Mouse (Mus musculus) G1E (cell line): ENCODE data around the gene Itpr3. TPM values are rescaled to one million over a fixed set of nuclear protein-coding genes. Genes with fewer than 3 reads are reported as not detected.

Source experiments
- ATAC-seq: 2 replicates; pipeline ENCODE4 v1.8.0; 2016; ENCODE audit warnings: mild to moderate bottlenecking; ENCODE audit not compliant: insufficient number of reproducible peaks, poor library complexity, low FRiP score, severe bottlenecking; ENCODE audit errors: extremely low read depth
- DNase-seq: peaks from one replicate; pipeline ENCODE4 v3.0.0; 2012; ENCODE audit warnings: low spot score
- H3K27me3 ChIP-seq: 2 replicates; pipeline ENCODE4 v1.6.1; 2012; ENCODE audit warnings: mild to moderate bottlenecking, low read length, inconsistent platforms; ENCODE audit not compliant: insufficient read depth
- H3K36me3 ChIP-seq: replicated peaks from 2 replicates; pipeline ENCODE3; 2012; ENCODE audit warnings: mild to moderate bottlenecking, inconsistent platforms
- H3K4me1 ChIP-seq: 2 replicates; pipeline ENCODE4 v1.6.1; 2012; ENCODE audit warnings: low read depth, low read length, inconsistent platforms, mixed read lengths; ENCODE audit not compliant: insufficient read depth
- H3K4me3 ChIP-seq: 2 replicates; pipeline ENCODE4 v1.5.1; 2012; ENCODE audit warnings: low read depth, mild to moderate bottlenecking, inconsistent platforms, low read length, moderate library complexity, mixed read lengths
- H3K9me3 ChIP-seq: replicated peaks from 2 replicates; pipeline ENCODE4 v1.6.1; 2012; ENCODE audit warnings: inconsistent platforms
- CTCF ChIP-seq: IDR thresholded peaks from 2 replicates; pipeline ENCODE4 v1.5.1; 2012; ENCODE audit warnings: low read depth, low read length, inconsistent platforms, mixed read lengths
- GATA1 ChIP-seq: IDR thresholded peaks from 2 replicates; pipeline ENCODE4 v1.6.1; 2012; ENCODE audit warnings: borderline replicate concordance, low read length, inconsistent platforms, mixed read lengths
- GATA2 ChIP-seq: IDR thresholded peaks from 2 replicates; pipeline ENCODE4 v1.6.1; 2012; ENCODE audit warnings: low read depth, low read length, inconsistent platforms, borderline replicate concordance
- POLR2AphosphoS5 ChIP-seq: IDR thresholded peaks from 2 replicates; pipeline ENCODE4 v1.6.1; 2012; ENCODE audit warnings: low read depth, low read length, inconsistent platforms; ENCODE audit not compliant: insufficient replicate concordance
- TAL1 ChIP-seq: conservative IDR thresholded peaks from 2 replicates; pipeline ENCODE4 v1.6.1; 2012; ENCODE audit warnings: low read depth, low read length, inconsistent platforms, mixed read lengths
- polyA plus RNA-seq: library from polyadenylated mRNA; stranded (reverse); fragments of >175 nt; gene quantifications from 2 replicates; pipeline ENCODE4 v1.2.3, GENCODE M21; 2012
- total RNA-seq, 2 experiments: library from RNA; stranded (forward) in 1 of 2; stranded (reverse) in 1 of 2; fragments of 200-1000 nt in 1 of 2; fragments of >200 nt in 1 of 2; fragmentation: Nextera tagmentation in 1 of 2; gene quantifications; 2 replicates each; pipeline ENCODE4 v1.2.3; 2014 to 2017

Itpr3 gene
- total and polyA plus RNA-seq, 3 experiments, result 3.2 to 6.9 (median 4.9) TPM

DNA sequence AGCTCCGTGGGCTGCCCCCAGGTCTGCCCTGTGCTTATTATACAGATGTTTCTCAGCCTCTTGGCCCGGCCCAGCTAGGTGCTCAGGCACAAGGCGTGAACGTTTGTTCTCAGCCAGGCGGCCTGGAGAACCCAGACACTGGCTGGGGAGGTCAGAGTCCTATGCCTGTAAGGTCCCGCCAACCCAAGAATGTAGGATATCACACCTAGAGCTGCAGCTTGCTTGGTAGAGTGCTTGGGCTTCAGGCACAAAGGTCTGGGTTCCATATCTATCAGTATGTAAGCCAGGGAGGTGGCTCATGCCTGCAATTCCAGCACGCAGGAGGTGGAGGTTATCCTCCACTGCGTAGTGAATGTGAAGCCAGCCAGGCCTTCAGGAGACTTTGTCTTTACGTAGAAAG, 33.0 kb downstream of the Itpr3 start:
- Histone ChIP-seq H3K36me3 (peaks cover 78% of the 10 kb centered on the region), H3K4me1 (no peaks in the 10 kb centered on the region; the same call in 1 of the 2 replicates), H3K9me3 (no peaks in the 10 kb centered on the region), H3K27me3 (peaks cover 3% of the 10 kb centered on the region; the same call in 1 of the 2 replicates), H3K4me3 (no peak overlapping the region)
- DNase-seq (no peak), ATAC-seq (no peak)
- TF ChIP-seq POLR2AphosphoS5 (no peak), GATA1 (no peak)

DNA sequence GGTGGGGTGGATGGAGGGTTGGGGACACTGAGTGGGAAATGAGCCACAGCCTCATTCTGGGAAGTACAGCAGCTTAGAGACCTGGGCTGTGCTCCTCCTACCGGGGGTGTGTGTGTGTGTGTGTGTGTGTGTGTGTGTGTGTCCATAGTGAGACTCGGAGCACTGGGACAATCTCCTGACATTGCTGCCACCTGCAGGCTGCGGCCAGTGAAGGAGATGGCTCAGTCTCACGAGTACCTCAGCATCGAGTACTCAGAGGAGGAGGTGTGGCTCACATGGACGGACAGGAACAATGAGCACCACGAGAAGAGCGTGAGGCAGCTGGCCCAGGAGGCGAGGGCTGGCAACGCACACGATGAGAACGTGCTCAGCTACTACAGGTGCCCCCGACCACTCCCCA, 38.6 kb downstream of the Itpr3 start:
- no peaks in the 10 kb centered on the region for H3K4me1 ChIP-seq
- TF ChIP-seq GATA2, result no peak
- TF ChIP-seq CTCF, result no peak
- TF ChIP-seq GATA1, result no peak
- TF ChIP-seq TAL1, result no peak
- TF ChIP-seq POLR2AphosphoS5, result no peak
- peaks cover 69% of the 10 kb centered on the region for H3K36me3 ChIP-seq
- H3K4me3 ChIP-seq, result no peak overlapping the region
- ATAC-seq (no peak), DNase-seq (no peak)
- H3K9me3 ChIP-seq, result no peaks in the 10 kb centered on the region
- peaks cover 5% of the 10 kb centered on the region; the same call in 1 of the 2 replicates for H3K27me3 ChIP-seq

DNA sequence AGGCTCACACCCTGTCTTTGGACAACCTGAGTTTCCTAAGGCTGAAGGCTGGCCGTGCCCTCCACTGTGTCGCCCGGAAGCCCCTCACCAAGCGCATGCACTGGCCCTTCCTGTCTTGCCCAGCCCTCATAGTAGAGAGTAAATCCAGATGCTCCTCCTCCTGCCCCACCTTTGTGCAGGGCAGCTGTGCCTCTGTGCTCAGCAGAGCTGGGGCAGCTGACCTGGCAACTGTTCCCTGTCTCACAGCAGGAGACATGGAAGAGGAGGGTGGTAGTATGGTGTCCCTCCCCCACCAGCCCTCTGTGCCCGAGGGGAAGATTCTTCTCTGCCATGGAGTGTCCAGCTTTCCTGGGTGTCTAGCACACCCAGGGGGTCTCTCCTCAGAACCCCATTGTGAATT, 44.6 kb downstream of the Itpr3 start:
- DNase-seq (no peak), ATAC-seq (no peak)
- Histone ChIP-seq H3K4me3 (no peak overlapping the region), H3K27me3 (peaks cover 12% of the 10 kb centered on the region; the same call in 1 of the 2 replicates), H3K36me3 (peaks cover 67% of the 10 kb centered on the region), H3K9me3 (no peaks in the 10 kb centered on the region; the same call in 1 of the 2 replicates), H3K4me1 (peaks cover 9% of the 10 kb centered on the region; the same call in 1 of the 2 replicates)
- TF ChIP-seq TAL1 (no peak), GATA1 (no peak), CTCF (no peak), POLR2AphosphoS5 (no peak), GATA2 (no peak)

DNA sequence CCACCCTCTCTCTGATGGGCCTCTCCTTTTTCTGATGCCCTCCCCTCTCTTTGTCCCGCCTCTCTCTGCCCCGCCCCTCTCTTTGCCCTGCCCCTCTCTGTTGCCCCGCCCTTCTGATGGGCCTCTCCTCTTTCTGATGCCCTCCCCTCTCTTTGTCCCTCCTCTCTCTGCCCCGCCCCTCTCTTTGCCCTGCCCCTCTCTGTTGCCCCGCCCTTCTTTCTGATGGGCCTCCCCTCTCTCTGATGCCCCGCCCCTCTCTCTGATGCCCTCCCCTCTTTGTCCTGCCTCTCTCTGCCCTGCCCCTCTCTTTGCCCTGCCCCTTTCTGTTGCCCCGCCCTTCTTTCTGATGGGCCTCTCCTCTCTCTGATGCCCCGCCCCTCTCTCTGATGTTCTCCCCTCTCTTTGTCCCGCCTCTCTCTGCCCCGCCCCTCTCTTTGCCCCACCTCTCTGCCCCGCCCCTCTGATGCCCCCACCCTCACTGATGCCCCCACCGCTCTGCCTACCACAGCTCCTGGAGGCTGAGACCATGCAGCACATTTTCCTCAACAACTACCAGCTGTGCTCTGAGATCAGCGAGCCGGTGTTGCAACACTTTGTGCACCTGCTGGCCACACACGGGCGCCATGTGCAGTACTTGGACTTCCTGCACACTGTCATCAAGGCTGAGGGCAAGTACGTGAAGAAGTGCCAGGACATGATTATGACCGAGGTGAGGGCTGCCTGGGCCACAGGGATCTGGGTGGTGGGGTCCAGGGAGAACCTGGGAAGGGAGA, 48.8 kb downstream of the Itpr3 start:
- Histone ChIP-seq H3K27me3 (peaks cover 20% of the 10 kb centered on the region; the same call in 1 of the 2 replicates), H3K9me3 (no peaks in the 10 kb centered on the region; the same call in 1 of the 2 replicates), H3K4me1 (peaks cover 9% of the 10 kb centered on the region; the same call in 1 of the 2 replicates), H3K36me3 (peaks cover 70% of the 10 kb centered on the region), H3K4me3 (no peak overlapping the region)
- no peak for ATAC-seq
- TF ChIP-seq TAL1, result no peak
- TF ChIP-seq POLR2AphosphoS5, result no peak
- no peak for TF ChIP-seq GATA1
- no peak for TF ChIP-seq CTCF
- no peak for TF ChIP-seq GATA2
- no peak for DNase-seq

DNA sequence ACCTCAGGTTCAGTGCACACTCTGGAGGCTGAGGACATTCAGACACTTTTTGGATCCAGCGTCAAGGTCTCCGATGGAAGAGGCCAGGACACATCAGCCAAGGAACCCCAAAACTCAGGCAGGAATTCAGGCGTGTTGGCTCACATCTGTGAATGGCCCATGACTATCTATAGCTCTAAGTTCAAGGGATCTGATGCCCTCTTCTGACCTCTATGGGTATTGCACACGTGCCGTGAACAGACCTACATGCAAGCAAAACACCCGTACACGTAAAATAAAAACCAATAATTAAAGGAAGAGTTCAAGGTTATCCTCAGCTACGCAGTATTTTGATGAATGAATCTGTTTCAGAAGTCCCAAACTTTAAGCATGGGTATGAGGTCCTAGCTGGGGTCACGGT, 49.6 kb downstream of the Itpr3 start:
- no peaks in the 10 kb centered on the region; the same call in 1 of the 2 replicates for H3K9me3 ChIP-seq
- peaks cover 70% of the 10 kb centered on the region for H3K36me3 ChIP-seq
- TF ChIP-seq TAL1, result no peak
- TF ChIP-seq CTCF, result 0 out of 2 replicates have a peak, but pooled peaks have one; percentile 14
- no peak for TF ChIP-seq POLR2AphosphoS5
- TF ChIP-seq GATA1, result no peak
- no peak for ATAC-seq
- no peak overlapping the region for H3K4me3 ChIP-seq
- H3K27me3 ChIP-seq, result peaks cover 12% of the 10 kb centered on the region; the same call in 1 of the 2 replicates
- H3K4me1 ChIP-seq, result peaks cover 9% of the 10 kb centered on the region; the same call in 1 of the 2 replicates
- DNase-seq, result no peak

DNA sequence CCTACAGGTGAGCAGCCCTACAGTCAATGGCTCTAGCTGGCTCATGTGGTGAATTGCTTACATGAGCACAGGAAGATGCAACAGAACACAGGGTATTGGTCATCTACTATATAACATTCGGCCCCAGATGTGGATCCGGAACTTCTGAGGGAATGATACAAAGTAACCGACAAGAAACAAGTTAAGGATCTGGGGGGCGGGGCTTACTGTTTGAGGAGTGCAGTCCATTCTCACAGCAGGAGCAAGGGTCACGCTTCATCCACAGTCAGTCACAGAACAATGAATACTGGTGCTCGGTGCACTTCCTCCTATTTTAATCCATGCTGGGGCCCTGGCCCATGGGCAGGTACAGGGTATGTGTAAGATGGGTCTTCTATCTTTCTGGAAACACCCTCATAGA, 50.8 kb downstream of the Itpr3 start:
- DNase-seq, result no peak
- Histone ChIP-seq H3K27me3 (peaks cover 8% of the 10 kb centered on the region; the same call in 1 of the 2 replicates), H3K36me3 (peaks cover 70% of the 10 kb centered on the region), H3K4me3 (no peak overlapping the region), H3K4me1 (peaks cover 4% of the 10 kb centered on the region; the same call in 1 of the 2 replicates), H3K9me3 (no peaks in the 10 kb centered on the region; the same call in 1 of the 2 replicates)
- no peak for ATAC-seq
- TF ChIP-seq CTCF, result no peak
